Mouse (Mus musculus) brain, adult 2 months (tissue): ENCODE measurements around the gene Gm21904.
"Not testable (repeated sequence)": the region's sequence is repeated elsewhere in the genome, so short reads cannot be mapped to it uniquely, and the experiment has no call there.

ENCODE experiments used
- DNase-seq: peaks from one replicate; pipeline ENCODE4 v3.0.0; 2011; ENCODE audit warnings: low read depth, low spot score

Gm21904 gene

GRCm38 (mm10) chrY:17846166-17846565, at the start of gene Gm21904:
Gm21904 (minus strand) TSS chrY:17846266.
- not testable (repeated sequence) for DNase-seq

- DNase-seq, result not testable (repeated sequence)
Measured at GRCm38 (mm10) chrY:17874441-17874840, 28.4 kb upstream of the Gm21904 start, which contains the start of the genes Gm20772 and Gm20831. Gm20772 (plus strand) TSS chrY:17874741. Gm20831 (plus strand) TSS chrY:17874741.
